Mouse (Mus musculus): ENCODE measurements around the gene Guf1. TPM values are rescaled to one million over a fixed set of nuclear protein-coding genes. Genes with fewer than 3 reads are reported as not detected.

The Guf1 gene
- total RNA-seq (2023): 10 to 100 TPM; 10.6 to 11.5 TPM

DNA sequence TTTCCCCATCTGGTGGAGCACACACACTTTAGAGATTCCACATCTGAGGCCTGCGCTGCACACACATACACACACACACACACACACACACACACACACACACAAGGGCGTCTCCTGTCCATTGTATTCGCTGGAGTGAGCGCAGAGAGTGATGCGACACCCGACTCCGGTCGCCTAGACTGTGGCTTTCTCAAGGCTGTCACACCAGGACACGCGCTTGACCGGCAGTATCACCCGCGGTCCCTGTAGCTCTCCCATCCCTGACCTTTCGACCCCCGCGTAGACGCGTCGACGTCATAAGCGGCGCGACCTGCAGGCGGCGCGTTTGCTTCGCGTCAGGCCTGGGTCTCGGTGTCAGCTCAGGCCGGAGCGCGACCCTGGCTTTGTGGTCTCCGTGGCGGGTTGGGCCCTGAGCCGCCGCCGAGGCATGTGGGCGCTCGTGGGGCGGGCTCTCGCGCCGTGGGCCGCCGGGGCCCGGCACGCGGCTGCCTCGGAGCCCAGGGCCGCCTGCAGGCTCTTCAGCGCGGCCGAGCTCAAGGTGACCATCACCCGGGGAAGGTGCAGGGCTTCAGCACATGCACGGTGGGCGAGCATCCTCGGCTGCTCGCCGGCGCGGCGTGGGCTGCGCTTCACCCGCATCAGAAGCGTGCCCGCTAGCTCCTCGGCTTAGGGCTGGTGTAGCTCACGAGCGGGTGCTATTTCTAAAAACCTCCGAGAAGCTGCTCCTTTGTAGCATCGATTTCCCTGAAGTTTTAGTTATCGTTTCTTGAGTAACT is at the start of gene Guf1:
TSS of gene Guf1 (plus strand) at position 296 of the 776 bp plus-strand sequence.

GRCm38 (mm10) chr5:69542489-69542888 is 14.2 kb upstream of the Guf1 start, which contains the start of gene Yipf7:
Gene Yipf7 (minus strand): TSS chr5:69542648.

GRCm38 (mm10) chr5:69591640-69592461 is 35.1 kb downstream of the Guf1 start, which contains the start of gene Gnpda2:
Gene Gnpda2 (minus strand): TSS chr5:69592340.

Other genes starting within 250 kb of the Guf1 start
- not detected for gene Kctd8, start 215.2 kb upstream of the Guf1 start, total RNA-seq (2023)
- not detected for gene Yipf7, start 14.3 kb upstream of the Guf1 start, total RNA-seq (2023)
- gene Gnpda2, start 35.4 kb downstream of the Guf1 start, total RNA-seq (2023): 10 to 100 TPM in 1 of 2 experiments, 1 to 10 TPM in 1; 7.2 to 10.5 TPM

Measured in monocyte, adult 59 days (primary cell).